Mouse (Mus musculus): ENCODE results near the gene Tbc1d2b. TPM values are rescaled to one million over a fixed set of nuclear protein-coding genes. Genes with fewer than 3 reads are reported as not detected.
A peak's percentile ranks its signal among the peaks of the same experiment; 100 is the strongest.

The Tbc1d2b gene
- polyA plus RNA-seq, 1 experiment from 2014 or later: 9.6 TPM

GRCm38 (mm10) chr9:90162243-90162925 lies 108.2 kb downstream of the Tbc1d2b start:
- H3K9me3 ChIP-seq (ENCODE audit: control insufficient read depth, low read length): no peaks in the 10 kb centered on the region
- ATAC-seq (ENCODE audit: insufficient number of reproducible peaks, low FRiP score, low TSS enrichment, low read depth): peak; percentile 78
- no peaks in the 10 kb centered on the region for H3K27me3 ChIP-seq (ENCODE audit: control insufficient read depth, insufficient read depth, low read length)
- H3K4me2 ChIP-seq (ENCODE audit: low read depth, severe bottlenecking): peak overlapping the region; percentile 77
- 10% methylated on average over 18 of the region's 29 CpGs for WGBS
- H3K4me1 ChIP-seq (ENCODE audit: control insufficient read depth, insufficient read depth, low read length): peaks cover 4% of the 10 kb centered on the region; the same call in 1 of the 2 replicates
- no peaks in the 10 kb centered on the region for H3K36me3 ChIP-seq (ENCODE audit: control insufficient read depth, insufficient read depth, low read length)
- DNase-seq (ENCODE audit: low spot score): peak; percentile 74
- peak overlapping the region; percentile 54 for H3K4me3 ChIP-seq (ENCODE audit: low read depth, low read length)
- H3K27ac ChIP-seq (replicated peaks; ENCODE audit: low read depth, low read length): no peak overlapping the region; the same call in 1 of the 2 replicates
- peak overlapping the region; percentile 81 for H3K9ac ChIP-seq (ENCODE audit: low read length)

Other genes starting within 250 kb of the Tbc1d2b start
- gene Ctsh, start 216.7 kb downstream of the Tbc1d2b start, polyA plus RNA-seq (2014; fragmentation: Nextera tagmentation; extraction: Ambion mirVana): 8.2 and 12.2 TPM in 2 replicates
- 470 and 473 TPM in 2 replicates for gene Morf4l1, start 156.0 kb downstream of the Tbc1d2b start, polyA plus RNA-seq (2014; fragmentation: Nextera tagmentation; extraction: Ambion mirVana)
- 12.7 and 14.3 TPM in 2 replicates for gene Adamts7, start 107.7 kb downstream of the Tbc1d2b start, polyA plus RNA-seq (2014; fragmentation: Nextera tagmentation; extraction: Ambion mirVana)

All from limb, embryonic 11.5 days (tissue).